Mouse (Mus musculus) heart, postnatal 25 days (tissue): ENCODE data around the gene Etfdh. TPM values are rescaled to one million over a fixed set of nuclear protein-coding genes. Genes with fewer than 3 reads are reported as not detected.

ENCODE experiments used
- DNase-seq: peaks from one replicate; pipeline ENCODE4 v3.0.0; 2022; ENCODE audit warnings: low spot score
- intact Hi-C: fragments of 180-260 bp; cut with DNase I; formaldehyde crosslinking; loops from one replicate; pipeline ENCODE4 v1.15.1; 2025
- total RNA-seq, 2 experiments: library from RNA; stranded (reverse); gene quantifications; 2 replicates each; pipeline ENCODE4 v1.2.3; 2021

Etfdh gene
- 100 to 1,000 TPM; 492 to 526 TPM for total RNA-seq

DNA sequence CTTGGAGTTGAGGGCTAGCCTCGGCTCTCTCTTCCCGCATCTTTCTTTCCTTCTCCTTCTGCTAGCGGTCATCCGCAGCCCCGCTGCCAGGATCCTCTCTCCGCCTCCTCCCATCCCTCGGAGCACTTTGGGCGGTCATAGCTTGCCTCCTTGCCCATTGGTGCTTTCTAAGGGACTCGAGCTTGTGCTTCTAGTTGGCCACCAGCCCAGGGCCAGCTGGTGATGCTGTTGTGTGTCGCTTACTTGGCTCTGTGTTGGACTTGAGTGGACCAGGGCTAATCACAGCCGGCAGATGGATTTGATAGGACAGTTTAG, at the start of gene Etfdh:
Gene Etfdh (minus strand): TSS at position 85 of the 315 bp plus-strand sequence.
- intact Hi-C loops = no loop called here
- peak; percentile 61 for DNase-seq

DNA sequence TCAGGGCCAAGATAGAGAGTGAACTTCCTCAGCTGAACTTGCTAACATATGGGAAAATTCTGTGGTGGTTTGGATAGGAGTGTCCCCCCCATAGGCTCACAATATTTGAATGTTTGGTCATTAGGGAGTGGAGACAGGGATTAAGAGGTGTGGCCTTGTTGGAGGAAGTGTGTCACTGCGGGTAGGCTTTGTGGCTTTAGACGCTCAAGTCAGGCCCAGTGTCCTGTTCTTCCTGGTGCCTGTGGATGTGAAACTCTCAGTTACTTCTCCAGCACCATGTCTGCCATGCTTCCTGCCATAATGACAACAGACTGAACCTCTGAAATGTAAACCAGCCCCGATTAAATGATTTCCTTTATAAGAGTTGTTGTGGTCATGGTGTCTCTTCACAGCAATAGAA, 47.1 kb upstream of the Etfdh start:
- intact Hi-C loops = no loop called here
- DNase-seq = no peak

DNA sequence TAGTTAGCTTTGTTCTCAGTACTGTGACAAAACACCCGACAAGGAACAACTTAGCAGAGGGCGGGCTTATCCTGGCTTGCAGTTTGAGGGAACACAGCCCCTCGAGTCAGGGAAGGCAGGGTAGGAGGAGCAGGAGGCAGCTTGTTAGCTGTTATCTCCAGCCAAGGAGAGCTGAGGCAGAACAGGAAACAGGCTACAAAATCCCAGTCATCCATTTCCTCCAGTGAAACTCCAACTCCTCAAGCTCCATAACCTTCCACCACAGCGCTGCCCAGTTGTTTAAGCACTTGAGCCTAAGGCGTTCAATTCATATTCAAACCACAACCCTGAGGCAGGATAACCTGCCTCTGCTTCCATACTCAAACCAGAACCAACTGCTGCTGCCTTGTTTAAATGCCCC, 45.3 kb upstream of the Etfdh start:
- no peak for DNase-seq
- intact Hi-C loops = no loop called here

DNA sequence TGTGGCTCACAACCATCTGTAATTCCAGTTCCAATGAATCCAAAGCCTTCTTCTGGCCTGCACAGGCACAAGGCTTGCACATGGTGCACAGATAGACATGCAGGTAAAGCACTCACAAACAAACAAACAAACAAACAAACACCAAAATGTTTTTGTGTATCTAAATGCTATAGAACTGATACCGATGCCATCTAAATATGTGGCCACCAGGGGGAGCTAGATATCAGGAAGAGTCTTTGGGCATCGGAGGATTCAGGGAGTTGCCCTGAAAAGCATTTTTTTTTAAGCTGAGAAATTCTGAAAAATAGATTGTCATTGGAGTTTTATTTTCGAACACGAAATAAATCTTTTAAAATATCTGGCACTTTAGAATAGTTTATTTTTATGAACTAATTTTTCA, 43.8 kb upstream of the Etfdh start:
- intact Hi-C loops = loop anchor here (1.0 kb wide), 2 partner anchors 71 to 136 kb away; no protein-coding TSS in a partner anchor
- DNase-seq = no peak

DNA sequence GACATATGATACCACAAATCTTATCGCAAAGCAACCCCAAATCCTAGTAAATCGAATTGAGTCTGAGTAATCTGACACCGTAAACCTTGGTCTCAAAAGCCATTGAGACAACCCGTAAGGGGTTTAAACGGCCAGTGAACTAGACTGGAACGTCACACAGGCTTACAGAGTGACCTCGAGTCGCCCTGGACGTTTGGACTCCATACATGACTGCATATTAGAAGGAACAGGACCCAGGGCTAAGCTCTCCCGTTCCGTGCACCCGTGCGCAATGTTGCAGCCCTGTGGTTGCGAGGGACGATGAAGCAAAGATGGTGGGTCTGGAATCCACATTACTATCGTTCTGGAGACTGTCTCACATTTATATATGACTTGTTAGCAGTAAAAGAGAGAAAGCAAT, 42.9 kb upstream of the Etfdh start:
- intact Hi-C loops = no loop called here
- DNase-seq = no peak

DNA sequence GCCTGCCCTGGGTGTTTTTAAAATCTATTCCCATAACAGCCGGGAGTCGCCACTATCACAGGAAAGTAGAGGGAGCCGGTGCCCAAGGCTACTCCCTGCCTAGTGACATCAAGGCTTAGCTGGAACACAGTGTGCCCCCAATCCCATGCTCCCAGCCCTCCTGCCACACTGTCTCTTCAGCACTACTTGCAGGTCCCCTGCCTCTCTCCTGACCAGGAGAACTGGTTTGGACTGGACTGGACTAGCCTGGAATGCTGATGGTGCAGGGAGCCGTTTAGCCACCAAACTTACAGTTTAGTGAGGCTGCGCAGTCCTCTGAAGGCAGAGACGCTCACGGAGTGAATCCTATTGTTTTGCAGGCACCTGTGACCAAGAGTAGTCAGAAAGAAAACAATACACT, 41.3 kb upstream of the Etfdh start:
- intact Hi-C loops = no loop called here
- DNase-seq = no peak

DNA sequence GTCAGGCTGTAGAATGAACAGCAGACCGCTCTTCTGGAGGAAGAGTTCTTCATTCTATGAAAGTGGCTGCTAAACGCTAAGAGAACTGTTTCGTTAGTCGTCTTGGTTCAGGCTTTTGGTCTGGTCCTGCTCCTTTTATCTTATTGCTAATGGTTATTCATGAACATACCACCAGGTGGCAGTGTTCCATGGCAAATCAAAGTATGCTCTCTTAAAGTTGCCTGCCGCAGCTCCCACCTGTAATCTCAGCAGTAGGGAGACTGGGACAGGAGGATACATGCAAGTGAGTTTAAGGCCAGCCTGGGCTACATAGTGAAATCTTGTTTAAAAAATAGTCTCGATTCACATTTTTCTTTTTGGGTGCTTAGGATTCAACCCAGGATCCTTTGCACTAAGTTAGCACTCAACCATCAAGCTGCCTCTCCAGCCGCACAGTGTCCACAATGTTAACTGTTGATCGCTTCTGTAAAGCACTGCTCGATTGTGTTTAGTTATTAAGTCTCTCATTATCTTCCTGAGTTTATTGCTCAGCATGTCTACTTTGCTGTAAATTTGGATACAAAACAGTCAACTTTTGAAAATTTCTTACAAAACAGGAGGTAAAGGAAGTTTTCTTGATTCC, 35.6 kb upstream of the Etfdh start:
- intact Hi-C loops = loop anchor here (2.0 kb wide), 1 partner anchor 144 kb away; no protein-coding TSS in a partner anchor
- DNase-seq = no peak

DNA sequence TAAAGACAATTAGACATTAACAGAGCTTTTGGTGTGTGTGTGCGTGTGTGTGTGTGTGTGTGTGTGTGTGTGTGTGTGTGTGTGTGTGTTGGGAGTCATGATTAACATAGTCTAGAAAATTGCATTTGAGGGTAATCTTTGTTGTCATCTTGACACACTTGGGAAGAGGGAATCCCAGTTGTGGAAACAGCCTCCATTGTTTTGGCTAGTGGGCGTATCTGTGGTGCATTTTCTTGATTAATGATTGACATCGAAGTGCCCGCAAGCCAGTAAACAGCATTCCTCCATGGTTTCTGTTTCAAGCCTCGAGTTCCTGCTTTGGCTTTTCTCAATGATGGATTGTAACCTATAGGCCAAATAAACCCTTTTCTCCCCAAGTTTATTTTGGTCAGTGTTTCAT, 27.4 kb upstream of the Etfdh start:
- no peak for DNase-seq
- intact Hi-C loops = no loop called here

DNA sequence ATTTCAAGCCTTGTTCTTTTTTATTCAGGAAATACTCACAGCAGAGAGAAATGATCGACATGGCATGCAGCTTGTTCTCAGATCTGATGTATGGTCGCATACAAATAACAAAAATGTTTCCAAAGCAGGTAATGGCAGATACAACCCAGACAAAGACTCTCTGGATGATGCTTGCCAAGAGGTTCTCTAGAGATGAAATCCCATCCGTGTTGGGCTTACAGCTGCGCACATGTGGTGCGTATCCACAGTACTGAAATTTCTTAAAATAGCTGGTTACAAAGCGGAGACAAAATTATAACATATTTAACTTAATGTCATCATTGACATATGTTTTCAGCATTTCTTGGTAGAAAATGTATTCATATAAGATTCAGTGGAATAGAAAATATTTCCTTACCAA, 22.8 kb upstream of the Etfdh start:
- intact Hi-C loops = no loop called here
- no peak for DNase-seq

DNA sequence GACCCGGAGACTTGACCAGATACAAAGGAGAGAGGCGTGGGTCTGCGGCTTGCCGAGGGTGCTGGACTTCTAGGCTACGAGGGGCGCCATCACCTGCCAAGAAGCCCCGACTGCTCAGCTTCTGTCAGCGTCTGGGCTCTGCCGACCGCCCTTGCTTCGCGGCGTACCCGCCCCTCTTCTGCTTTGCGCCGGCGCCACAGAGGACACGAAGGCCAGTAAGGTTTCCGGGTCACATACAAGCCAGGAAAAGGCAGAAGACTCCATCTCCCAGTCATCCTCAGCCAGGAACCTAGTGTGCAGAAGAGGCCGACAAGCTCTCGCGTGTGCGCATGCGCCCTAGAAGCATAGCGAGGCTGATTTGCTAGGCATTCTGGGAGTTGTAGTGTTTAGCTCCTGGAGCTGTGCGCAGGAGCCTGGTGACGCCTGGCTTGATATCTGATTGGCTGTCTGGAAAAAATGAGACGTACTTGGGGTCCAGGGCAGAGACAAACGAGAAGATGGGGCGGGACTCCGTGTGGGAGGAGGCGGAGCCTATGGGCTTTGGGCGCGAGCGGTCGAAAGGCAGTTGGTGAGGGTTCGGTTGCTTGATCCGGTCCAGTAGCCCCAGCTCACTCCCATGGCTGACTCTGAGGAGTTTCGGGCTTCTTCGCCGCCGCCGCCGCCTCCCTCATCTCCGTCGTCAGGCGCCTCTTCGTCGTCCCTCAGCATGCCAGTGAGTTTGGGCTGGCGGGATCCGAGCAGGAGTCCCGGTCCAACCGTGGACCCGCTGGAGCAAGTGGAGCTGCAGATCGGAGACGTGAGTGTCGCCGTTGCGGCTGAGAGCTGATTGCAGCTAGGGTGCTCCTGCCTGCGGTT, 512 bp downstream of the Etfdh start, which contains the start of gene 4930579G24Rik:
Gene 4930579G24Rik (plus strand): TSS at position 519 of the 855 bp plus-strand sequence.
- intact Hi-C loops = no loop called here
- DNase-seq = peak; percentile 97

DNA sequence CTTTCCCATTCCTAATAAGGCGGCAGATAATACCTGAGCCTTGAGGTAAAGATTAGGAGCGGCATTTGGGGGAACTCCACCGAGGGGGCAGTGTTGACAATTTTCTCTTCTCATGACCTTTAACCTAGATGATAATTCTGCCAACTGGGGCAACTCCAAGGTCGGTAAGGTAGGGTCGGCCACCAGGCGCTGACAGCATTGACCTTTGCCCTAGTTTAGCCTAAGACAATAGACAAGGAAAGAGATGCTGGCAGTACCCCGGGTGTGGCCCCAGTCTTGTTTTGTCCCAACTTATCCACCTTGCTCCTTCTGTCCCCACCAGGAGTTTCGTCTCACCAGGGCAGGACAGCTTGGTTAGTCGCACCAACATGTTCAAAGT, 1.1 kb downstream of the Etfdh start:
- intact Hi-C loops = no loop called here
- DNase-seq = no peak

DNA sequence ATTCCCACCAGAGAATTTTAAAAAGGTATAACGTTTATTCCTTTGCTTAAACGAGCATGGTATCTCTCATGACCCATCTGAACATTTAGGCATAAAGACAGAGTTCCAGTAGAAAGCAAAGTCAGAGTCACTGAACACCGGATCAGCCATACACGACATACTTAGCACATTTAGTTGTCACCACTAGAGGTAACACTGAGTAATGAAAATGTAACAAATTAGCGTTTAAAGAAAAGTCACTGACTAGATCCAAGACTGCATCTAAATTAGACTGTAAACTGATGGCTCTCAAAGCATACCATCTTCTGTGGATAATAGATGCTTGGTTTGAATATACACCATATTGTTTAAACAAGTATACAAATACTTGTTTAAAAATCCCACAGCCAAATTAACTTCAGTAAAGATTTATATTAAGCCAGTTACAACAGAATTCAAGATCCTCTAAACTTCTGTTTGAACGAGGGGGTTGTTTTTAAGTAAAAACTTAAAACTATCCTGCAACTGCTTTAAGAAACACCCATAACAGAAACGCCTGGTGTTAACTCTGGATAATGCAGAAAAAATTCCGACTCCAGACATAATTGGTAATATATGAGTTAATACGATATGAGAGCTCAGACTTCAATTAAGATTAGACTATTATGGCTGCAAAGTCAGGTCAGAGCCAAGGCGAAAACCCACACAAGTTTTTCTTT, 1.7 kb downstream of the Etfdh start:
- intact Hi-C loops = no loop called here
- no peak for DNase-seq

DNA sequence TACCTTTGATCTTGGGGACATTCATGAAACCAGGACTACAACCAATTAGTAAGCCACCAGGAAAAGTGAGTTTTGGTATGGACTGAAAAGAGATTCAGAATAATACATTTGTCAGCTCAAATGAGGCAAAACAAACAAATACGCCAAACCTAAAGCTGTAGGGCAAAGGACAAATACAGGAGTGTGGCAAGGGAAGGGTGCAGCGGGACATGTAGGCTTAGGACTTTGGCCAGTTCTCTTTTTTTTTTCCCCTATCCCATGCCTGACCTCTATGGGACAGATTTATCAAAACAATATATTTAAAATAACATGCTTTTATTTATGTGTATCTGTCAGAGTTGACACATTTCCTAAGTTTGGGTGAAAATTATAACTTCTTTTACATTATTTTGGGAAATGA, 19.4 kb downstream of the Etfdh start:
- no peak for DNase-seq
- intact Hi-C loops = no loop called here

DNA sequence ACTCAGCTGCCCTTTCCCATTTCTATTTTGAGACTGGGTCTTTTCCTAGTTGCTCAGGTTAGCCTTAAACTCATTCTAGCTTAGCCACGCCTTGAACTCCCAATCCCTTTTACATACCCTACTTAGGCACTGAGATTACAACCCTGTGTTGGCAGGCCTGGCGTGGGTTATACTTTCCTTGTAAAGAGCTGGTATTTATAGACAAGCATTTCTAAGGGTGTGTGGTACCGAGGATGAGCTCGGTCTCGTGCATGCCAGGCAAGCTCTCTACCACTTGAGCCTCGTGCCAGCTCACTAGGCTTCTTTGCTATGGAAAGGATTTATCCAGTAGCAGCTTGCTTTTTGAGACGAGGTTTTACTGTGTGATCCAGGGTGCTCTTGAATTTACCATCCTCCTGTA, 33.8 kb downstream of the Etfdh start:
- DNase-seq = no peak
- intact Hi-C loops = loop anchor here (10.0 kb wide), 1 partner anchor 521 kb away; no protein-coding TSS in a partner anchor

DNA sequence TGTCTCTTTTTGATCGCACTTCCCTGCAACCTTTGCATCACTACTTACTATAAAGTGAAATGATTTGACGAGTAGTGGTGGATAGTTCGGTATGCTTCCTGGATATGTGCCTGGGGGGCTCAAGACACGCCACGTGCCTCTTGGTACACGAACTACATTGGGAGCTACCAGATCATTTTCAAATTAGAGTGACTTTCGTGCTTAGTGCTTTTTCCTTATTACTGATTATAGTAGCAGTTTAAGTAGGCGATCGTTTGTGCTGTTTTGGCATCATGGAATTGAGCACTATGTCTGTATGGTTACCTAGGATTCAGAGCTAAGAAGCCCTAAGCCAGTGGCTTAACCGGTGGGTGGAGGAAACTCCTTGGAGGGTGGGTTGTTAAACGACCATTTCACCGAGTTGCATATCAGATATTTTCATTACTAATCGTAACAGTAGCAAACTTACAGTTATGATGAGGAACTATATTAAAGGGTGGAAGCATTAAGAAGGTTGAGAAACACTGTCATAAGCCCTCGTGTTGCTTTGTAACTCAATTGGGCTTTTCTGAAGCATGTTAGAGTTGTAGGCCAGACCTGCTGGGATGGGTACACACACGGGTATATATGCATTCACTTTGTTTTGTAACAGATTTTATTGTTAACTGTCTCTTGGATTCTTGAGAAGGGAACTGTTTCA, 37.4 kb downstream of the Etfdh start:
- intact Hi-C loops = loop anchor here (10.0 kb wide), 1 partner anchor 517 kb away; no protein-coding TSS in a partner anchor
- no peak for DNase-seq

DNA sequence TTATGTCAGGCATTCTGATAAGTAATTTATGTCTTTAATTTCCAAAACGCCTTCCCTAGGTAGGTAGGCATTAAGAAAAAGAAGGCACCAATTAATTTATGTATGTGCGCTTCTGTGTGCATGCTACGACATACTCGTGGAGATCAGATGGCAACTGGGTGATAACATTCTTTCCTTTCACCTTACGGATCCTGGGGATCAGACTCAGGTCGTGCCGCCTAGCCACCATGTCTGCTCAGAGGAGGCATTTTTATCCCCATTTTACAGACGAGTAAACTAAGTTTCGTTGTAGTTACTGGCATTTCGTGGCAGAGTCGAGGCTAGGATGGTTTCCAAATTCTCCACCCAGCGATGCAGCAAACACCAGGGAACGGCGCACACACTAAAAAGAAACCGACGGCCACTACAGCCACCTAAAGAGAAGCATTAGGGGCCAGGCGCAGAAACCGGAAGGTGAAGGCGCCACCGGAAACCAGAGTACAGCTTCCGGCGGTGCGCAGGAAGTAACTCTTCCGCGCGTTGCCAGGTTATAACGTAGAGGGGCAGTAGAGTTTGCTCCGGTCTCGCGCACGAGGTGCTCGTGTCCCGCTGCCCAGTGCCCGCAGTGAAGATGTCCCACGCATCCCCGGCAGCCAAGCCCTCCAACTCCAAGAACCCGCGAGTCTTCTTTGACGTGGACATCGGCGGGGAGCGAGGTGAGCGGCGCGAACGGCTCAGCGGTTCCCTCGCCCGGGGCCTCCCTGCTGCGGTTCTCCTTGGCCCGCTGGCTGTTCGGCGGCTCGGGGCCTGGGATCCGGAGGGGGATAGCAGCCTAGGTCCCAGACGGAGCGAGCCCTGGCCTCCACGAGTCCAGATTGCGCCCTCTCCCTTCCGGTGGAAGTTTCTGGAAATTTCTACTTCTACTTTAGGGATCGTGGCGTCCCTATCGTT, 38.2 kb downstream of the Etfdh start, which contains the start of gene Ppid:
Gene Ppid (plus strand): TSS at position 480 of the 930 bp plus-strand sequence.
- intact Hi-C loops = loop anchor here (10.0 kb wide), 1 partner anchor 516 kb away; no protein-coding TSS in a partner anchor
- DNase-seq = peak; percentile 53

DNA sequence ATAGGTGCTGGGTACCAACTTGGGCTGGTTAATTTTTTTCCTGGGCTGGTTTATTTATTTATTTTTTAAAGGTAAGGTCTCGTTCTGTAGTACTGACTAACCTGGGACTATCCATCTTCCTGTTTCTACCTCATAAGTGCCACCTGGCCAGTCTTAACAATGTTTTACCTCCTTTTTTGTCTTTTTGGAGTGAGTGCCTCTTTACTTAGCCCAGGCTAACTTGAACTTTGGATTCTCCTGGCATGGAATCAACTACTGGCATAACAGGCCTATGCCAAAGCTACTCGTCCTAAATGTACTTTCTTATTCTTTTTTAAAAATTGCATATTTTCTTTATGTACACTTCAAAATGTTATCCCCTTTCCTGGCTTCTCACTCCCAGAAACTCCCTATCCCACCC, 39.6 kb downstream of the Etfdh start:
- no peak for DNase-seq
- intact Hi-C loops = loop anchor here (5.0 to 10.0 kb wide), 5 partner anchors 72 to 632 kb away; partner anchors contain the start of gene Rapgef2

DNA sequence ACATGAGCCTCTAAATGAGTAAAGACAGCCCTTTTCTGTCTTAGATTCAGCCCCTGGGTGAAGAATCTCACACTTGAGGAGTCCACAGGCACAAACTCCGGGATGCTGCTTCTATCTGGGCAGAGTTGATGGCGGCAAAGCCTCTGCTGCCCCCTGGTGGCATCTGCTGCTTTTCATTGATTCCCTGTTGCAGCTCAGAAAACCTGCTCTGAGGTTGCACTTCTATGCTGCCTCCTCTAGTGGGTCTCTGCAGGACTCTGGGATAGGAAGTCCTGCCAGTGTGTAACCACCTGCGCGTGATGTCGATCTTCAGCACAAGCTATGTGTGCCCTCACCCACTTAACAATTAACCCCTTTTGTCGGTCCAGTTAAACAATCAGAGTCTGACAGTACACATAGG, 42.5 kb downstream of the Etfdh start:
- intact Hi-C loops = loop anchor here (1.0 to 5.0 kb wide), 6 partner anchors 70 to 630 kb away; partner anchors contain the start of gene Rapgef2

More for the DNA sequence above, 42.5 kb downstream of the Etfdh start:
- peak; percentile 71 for DNase-seq
